ENCODE assay signal across 11 mouse cellular contexts in the genomic region with DNA sequence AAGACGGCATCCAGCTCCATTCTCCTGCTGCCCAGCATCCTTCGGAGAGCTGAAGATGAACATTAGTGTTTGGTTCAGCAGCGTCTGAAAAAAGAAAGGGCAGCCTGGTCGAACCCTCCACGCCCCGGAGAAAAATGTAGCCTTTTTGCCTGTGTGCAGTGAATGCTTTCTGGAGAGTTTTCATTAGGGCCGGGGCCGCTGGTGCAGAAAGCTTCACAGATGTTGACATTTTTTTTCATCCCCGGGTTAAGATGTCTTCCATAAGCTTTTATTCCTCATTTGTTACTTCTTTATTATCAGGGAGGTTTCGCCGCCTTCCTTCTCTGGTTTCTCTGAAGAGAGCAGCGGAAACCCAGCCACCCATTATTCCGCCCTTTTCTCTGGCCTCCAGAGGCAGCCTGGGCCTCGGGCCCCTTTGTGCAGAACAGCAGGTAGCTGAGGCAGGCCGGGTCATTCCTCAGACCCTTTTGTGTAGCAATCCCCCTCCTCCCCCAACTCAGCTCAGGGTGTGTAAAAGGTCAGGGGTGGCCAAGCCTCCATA.
DNase-seq lines count a peak whose midpoint lies in the region; ATAC-seq and TF ChIP-seq lines count a peak whose summit lies in the region.
"Had no signal": no experiment of that assay in that cellular context is flagged by ENCODE, and none has a peak within 500 bp of the region (broad histone marks: within the 10 kb centered on the region; RNA-seq: fewer than 3 reads in every experiment).

No protein-coding gene starts in this region.

- 8% methylated on average over 15 of the region's 15 CpGs for WGBS in forebrain, embryonic 16.5 days
- WGBS in midbrain, embryonic 13.5 days: 3% methylated on average over 15 of the region's 15 CpGs
- WGBS in liver, embryonic 12.5 days (ENCODE audit: insufficient replicate concordance): 36% methylated on average over 15 of the region's 15 CpGs

- H3K4me2 ChIP-seq in forebrain, embryonic 16.5 days (ENCODE audit: low read length): peak overlapping the region; percentile 16; the same call in 1 of the 2 replicates
- peak overlapping the region; percentile 41 for H3K4me2 ChIP-seq in midbrain, embryonic 13.5 days (replicated peaks)
- H3K4me2 ChIP-seq in liver, embryonic 12.5 days: no peak overlapping the region
- H3K4me2 ChIP-seq: embryonic facial prominence, embryonic 15.5 days had no signal

- peak overlapping the region; percentile 63 for H3K4me3 ChIP-seq in ES-Bruce4 (ENCODE audit: low read depth, low read length)
- no peak overlapping the region for H3K4me3 ChIP-seq in forebrain, embryonic 16.5 days (replicated peaks; ENCODE audit: low read length)
- no peak overlapping the region; the same call in 1 of the 2 replicates for H3K4me3 ChIP-seq in midbrain, embryonic 13.5 days (replicated peaks)
- no peak overlapping the region for H3K4me3 ChIP-seq in liver, embryonic 12.5 days
- H3K4me3 ChIP-seq: embryonic facial prominence, embryonic 15.5 days; myocyte had no signal

- H3K4me1 ChIP-seq in ES-Bruce4 (ENCODE audit: control insufficient read depth, insufficient read depth, low read length): peaks cover 11% of the 10 kb centered on the region
- peaks cover 4% of the 10 kb centered on the region for H3K4me1 ChIP-seq in forebrain, embryonic 16.5 days (replicated peaks; ENCODE audit: control insufficient read depth, insufficient read depth, low read length)
- H3K4me1 ChIP-seq in midbrain, embryonic 13.5 days (replicated peaks): peaks cover 15% of the 10 kb centered on the region
- no peaks in the 10 kb centered on the region for H3K4me1 ChIP-seq in liver, embryonic 12.5 days

- peak; percentile 80 for DNase-seq in embryo, embryonic 10 days (ENCODE audit: low spot score)
- no peak for DNase-seq in spleen, postnatal 10 days (ENCODE audit: low spot score in 2 of 2)
- DNase-seq in testis, postnatal 10 days (ENCODE audit: low spot score): no peak
- no peak for DNase-seq in gastrocnemius, postnatal 4 days (ENCODE audit: low spot score in 2 of 2)

- 0 out of 2 replicates have a peak, but pooled peaks cover 3% of the 10 kb centered on the region for H3K9me3 ChIP-seq in ES-Bruce4 (replicated peaks; ENCODE audit: control insufficient read depth, insufficient read depth, low read length, poor library complexity, severe bottlenecking)
- H3K9me3 ChIP-seq in forebrain, embryonic 16.5 days (ENCODE audit: control insufficient read depth, low read length): no peaks in the 10 kb centered on the region
- H3K9me3 ChIP-seq in midbrain, embryonic 13.5 days: no peaks in the 10 kb centered on the region; the same call in 1 of the 2 replicates
- H3K9me3 ChIP-seq in liver, embryonic 12.5 days (replicated peaks): peaks cover 3% of the 10 kb centered on the region; the same call in 1 of the 2 replicates
- H3K9me3 ChIP-seq: embryonic facial prominence, embryonic 15.5 days had no signal

- no peak for TF ChIP-seq POLR2A in ES-Bruce4 (IDR thresholded peaks at IDR 0.05; ENCODE audit: insufficient read depth, low read length)

- peak overlapping the region; percentile 99 for H3K27ac ChIP-seq in ES-Bruce4 (ENCODE audit: insufficient read depth, low read length)
- no peak overlapping the region for H3K27ac ChIP-seq in forebrain, embryonic 16.5 days (ENCODE audit: low read length)
- 0 out of 2 replicates have a peak overlapping the region, but pooled peaks have one; percentile 25 for H3K27ac ChIP-seq in midbrain, embryonic 13.5 days
- H3K27ac ChIP-seq in liver, embryonic 12.5 days: no peak overlapping the region
- H3K27ac ChIP-seq: embryonic facial prominence, embryonic 15.5 days; kidney, postnatal 0 days had no signal

- TF ChIP-seq EP300 in ES-Bruce4 (IDR thresholded peaks at IDR 0.05; ENCODE audit: insufficient read depth, low read depth, low read length): peak; percentile 97

- ATAC-seq in forebrain, embryonic 16.5 days: no peak
- ATAC-seq in midbrain, embryonic 13.5 days: no peak
- ATAC-seq in liver, embryonic 12.5 days: no peak

- peak overlapping the region; percentile 76 for H3K9ac ChIP-seq in ES-Bruce4 (ENCODE audit: low read depth, poor library complexity, severe bottlenecking)
- H3K9ac ChIP-seq in forebrain, embryonic 16.5 days (replicated peaks; ENCODE audit: low read depth, low read length): no peak overlapping the region; the same call in 1 of the 2 replicates
- H3K9ac ChIP-seq in midbrain, embryonic 13.5 days (replicated peaks): peak overlapping the region; percentile 46; the same call in 1 of the 2 replicates
- H3K9ac ChIP-seq in liver, embryonic 12.5 days: no peak overlapping the region
- H3K9ac ChIP-seq: embryonic facial prominence, embryonic 15.5 days had no signal

- TF ChIP-seq CTCF in ES-Bruce4 (IDR thresholded peaks at IDR 0.05; ENCODE audit: low read depth, low read length): no peak

- no peaks in the 10 kb centered on the region for H3K27me3 ChIP-seq in ES-Bruce4 (ENCODE audit: control insufficient read depth, insufficient read depth, low read length, poor library complexity, severe bottlenecking)
- H3K27me3 ChIP-seq in forebrain, embryonic 16.5 days (replicated peaks; ENCODE audit: control insufficient read depth, insufficient read depth, low read length): no peaks in the 10 kb centered on the region
- H3K27me3 ChIP-seq in midbrain, embryonic 13.5 days: peaks cover 61% of the 10 kb centered on the region
- peaks cover 28% of the 10 kb centered on the region for H3K27me3 ChIP-seq in liver, embryonic 12.5 days (replicated peaks)
- H3K27me3 ChIP-seq: embryonic facial prominence, embryonic 15.5 days had no signal

- H3K36me3 ChIP-seq in ES-Bruce4 (ENCODE audit: control insufficient read depth, insufficient read depth, low read length, poor library complexity, severe bottlenecking): no peaks in the 10 kb centered on the region
- H3K36me3 ChIP-seq in forebrain, embryonic 16.5 days (ENCODE audit: control insufficient read depth, insufficient read depth): no peaks in the 10 kb centered on the region
- no peaks in the 10 kb centered on the region for H3K36me3 ChIP-seq in midbrain, embryonic 13.5 days
- no peaks in the 10 kb centered on the region for H3K36me3 ChIP-seq in liver, embryonic 12.5 days
- H3K36me3 ChIP-seq: embryonic facial prominence, embryonic 15.5 days had no signal

Comparison
In these comparisons a context has a peak if more than half of its experiments do, and no peak if none do; other contexts are left out.
1. H3K27ac ChIP-seq: peak in ES-Bruce4 (single experiment) and midbrain, embryonic 13.5 days (single experiment); none in forebrain, embryonic 16.5 days (single experiment) and liver, embryonic 12.5 days (single experiment).
2. H3K9ac ChIP-seq: peak in ES-Bruce4 (single experiment) and midbrain, embryonic 13.5 days (single experiment); none in forebrain, embryonic 16.5 days (single experiment) and liver, embryonic 12.5 days (single experiment).